Mouse (Mus musculus) c-Kit-negative CD71-positive TER-119-positive erythroid progenitor cells, embryonic 14.5 days (primary cell): ENCODE measurements around the gene Gm20837.
"Not testable (repeated sequence)": the region's sequence is repeated elsewhere in the genome, so short reads cannot be mapped to it uniquely, and the experiment has no call there.

ENCODE experiments used
- DNase-seq: peaks from one replicate; pipeline ENCODE4 v3.0.0-alpha.2; 2013; ENCODE audit warnings: low read depth, low spot score

Gene Gm20837

DNA sequence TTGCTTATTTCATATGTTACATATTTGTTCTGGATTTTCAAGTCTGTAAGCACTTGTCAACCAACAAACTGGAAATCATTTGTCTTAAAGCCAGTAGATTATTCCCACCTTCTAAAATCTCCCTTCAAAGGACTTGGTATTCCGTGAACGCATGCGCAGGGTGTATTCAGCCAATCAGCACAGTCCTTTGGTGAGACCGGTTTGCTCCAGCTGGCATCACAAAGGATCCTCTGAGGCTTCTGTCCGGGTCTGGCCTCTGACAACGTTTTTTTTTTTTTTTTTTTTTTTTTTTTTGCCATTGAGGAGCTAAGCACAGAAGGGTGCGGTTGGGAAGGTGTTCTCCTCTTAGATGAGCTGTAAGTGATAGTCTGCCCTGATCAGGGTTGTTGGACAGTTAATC lies at the start of gene Gm20837:
Gene Gm20837 (plus strand): TSS at position 301 of the 400 bp plus-strand sequence.
- DNase-seq: not testable (repeated sequence)
